Mouse (Mus musculus) testis, adult 10 weeks (tissue): ENCODE measurements around the gene Cd300lg. TPM values are rescaled to one million over a fixed set of nuclear protein-coding genes. Genes with fewer than 3 reads are reported as not detected.

Experiments used
- polyA plus RNA-seq: library from polyadenylated mRNA; stranded (reverse); fragments of 350-450 nt; fragmentation: Illumina TruSeq; extraction: RNeasy Lipid Tissue Mini Kit (QIAGEN cat#74804); gene quantifications from one replicate; pipeline ENCODE4 v1.2.3, GENCODE M21; 2014; ENCODE audit warnings: low read depth, low replicate concordance

Cd300lg gene
- polyA plus RNA-seq: 0.28 TPM

DNA sequence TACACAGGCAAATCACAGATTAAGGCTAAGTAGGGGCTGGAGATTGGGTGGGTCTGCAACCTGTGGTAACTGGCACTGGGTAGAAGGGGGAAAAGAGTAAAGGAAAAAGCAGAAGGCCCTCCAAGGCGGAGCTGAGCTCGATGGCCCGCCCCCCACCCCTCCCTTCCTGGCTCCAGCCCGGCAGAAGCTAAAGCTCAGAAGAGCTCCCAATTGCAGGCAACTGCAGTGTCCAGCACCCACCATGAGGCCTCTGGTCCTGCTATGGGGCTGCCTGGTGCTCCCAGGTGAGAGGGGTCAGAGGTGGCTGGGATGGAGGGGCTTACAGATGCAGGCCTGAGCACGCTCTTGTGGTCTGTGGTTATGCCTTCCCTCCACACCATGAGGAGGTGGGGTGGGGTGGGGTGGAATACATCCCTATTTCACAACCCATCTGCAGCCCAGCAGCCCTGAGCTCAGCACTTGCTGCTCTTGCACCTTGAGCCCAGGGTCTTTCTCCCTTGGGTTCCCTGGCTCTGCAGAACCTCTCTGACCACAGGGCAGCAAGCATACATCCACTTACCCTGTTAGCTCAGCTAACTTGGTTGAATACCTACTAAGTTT lies at the start of gene Cd300lg:
Cd300lg (plus strand) TSS at position 160 of the 600 bp plus-strand sequence.

DNA sequence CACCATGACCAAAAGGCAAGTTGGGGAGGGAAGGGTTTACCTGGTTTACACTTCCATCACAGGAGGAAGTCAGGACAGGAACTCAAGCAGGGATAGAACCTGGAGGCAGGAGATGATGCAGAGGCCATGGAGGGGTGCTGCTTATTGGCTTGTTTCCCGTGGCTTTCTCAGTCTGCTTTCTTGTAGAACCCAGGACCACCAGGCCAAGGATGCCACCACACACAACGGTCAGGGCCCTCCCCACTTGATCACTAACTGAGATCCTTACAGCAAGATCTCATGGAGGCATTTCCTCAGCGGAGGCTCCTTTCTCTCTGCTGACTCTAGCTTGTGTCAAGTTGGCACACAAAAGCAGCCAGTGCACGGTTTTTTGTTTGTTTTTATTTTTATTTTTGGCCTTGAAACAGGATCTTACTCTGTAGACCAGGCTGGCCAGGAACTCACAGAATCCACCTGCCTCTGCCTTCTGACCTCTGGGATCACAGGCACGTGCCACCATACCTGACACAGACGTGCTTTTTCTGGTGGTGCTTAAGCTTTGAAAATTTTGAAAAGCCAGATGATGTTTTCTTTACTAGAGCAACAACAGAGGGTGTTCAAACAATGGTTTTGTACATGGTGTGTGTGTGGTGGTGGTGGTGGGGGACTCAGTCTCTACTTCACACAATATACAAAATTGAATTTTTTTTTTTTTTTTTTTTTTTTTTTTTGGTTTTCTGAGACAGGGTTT lies 13.1 kb upstream of the Cd300lg start, which contains the start of gene Mpp3:
Mpp3 (minus strand) TSS at position 375 of the 730 bp plus-strand sequence.

DNA sequence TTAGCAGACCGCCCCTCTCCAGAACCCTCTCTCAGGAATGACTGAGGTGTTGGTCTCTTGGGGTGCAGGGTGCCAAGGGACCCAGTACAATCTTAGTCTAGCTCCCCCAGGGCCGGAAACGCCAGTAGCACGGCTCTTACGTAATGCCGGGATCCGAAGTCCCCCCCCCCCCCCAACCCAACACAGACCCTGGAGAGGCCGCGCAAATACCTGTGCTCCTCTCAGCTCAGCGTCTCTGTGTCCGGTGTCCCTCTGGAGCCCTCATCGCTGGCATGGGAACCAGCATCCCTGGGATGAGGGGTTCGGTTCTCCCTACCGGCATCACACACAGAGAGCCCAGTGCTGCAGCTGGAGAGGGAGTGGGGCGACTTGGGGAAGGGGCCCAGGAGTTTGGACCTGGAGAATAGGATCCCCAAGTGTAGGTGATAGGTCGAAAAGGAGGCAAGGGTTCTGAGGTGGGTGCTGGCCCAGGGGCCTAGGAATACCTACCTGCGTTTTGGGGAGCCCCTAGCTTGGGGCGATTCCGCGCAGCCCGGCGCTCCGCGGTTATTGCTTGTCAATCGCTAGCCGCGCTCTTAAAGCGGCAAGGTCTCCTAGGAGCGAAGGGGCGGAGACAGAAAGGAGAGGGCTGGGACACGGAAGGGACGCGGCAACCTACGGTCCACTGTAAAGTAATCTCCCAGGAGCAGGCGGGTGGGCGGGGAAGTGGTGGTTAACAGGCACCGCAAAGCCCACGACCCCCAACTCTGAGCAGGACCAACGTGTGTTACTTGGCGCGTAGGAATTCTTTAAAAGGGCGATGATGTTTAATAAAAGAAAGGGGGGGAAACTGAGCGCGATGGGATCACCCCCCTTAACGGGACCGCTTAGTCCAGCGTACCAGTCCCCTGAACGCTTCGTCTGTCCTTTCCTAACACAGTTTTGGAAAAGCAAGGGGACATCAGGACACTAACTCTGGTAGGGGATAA lies 46.9 kb downstream of the Cd300lg start, which contains the start of gene Mpp2:
Mpp2 (minus strand) TSS at position 585 of the 968 bp plus-strand sequence.

DNA sequence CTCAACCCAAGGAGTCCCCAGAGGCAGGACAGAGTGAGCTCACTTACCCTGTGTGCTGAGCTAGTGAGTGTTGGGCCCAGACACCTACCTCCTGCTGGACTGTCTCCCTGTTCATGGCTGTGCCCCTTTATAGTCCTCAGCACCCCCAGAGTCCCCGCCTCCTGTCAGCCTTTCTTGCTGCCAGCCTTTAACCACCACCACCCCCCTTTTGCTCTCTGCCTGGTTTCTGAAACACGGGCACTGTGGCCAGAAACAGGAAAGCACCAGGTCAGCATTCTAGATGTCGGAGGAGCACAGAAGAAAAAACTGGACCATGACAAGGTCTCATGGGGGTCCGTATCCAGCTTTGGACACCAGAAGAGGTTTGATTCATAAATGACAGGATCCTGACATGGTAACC lies 59.9 kb downstream of the Cd300lg start, which contains the start of gene Ppy:
Ppy (minus strand) TSS at position 101 of the 400 bp plus-strand sequence.

Other genes with a start within 250 kb of the Cd300lg start
- gene Meox1, start 147.1 kb upstream of the Cd300lg start, polyA plus RNA-seq: 1.6 TPM
- 0.76 TPM for gene Sost, start 74.5 kb upstream of the Cd300lg start, polyA plus RNA-seq
- 510 TPM for gene Cfap97d1, start 57.2 kb upstream of the Cd300lg start, polyA plus RNA-seq
- 10.6 TPM for gene Dusp3, start 54.5 kb upstream of the Cd300lg start, polyA plus RNA-seq
- 2.2 TPM for gene Mpp3, start 13.0 kb upstream of the Cd300lg start, polyA plus RNA-seq
- 0.10 TPM for gene Mpp2, start 47.0 kb downstream of the Cd300lg start, polyA plus RNA-seq
- not detected for gene Ppy, start 59.8 kb downstream of the Cd300lg start, polyA plus RNA-seq
- not detected for gene Pyy, start 66.3 kb downstream of the Cd300lg start, polyA plus RNA-seq
- not detected for gene Nags, start 104.0 kb downstream of the Cd300lg start, polyA plus RNA-seq
- 1.8 TPM for gene Tmem101, start 114.9 kb downstream of the Cd300lg start, polyA plus RNA-seq
- gene Lsm12, start 143.8 kb downstream of the Cd300lg start, polyA plus RNA-seq: 75.9 TPM
- gene G6pc3, start 148.1 kb downstream of the Cd300lg start, polyA plus RNA-seq: 7.8 TPM
- 0.43 TPM for gene Hdac5, start 188.7 kb downstream of the Cd300lg start, polyA plus RNA-seq
- 2.6 TPM for gene BC030867, start 207.4 kb downstream of the Cd300lg start, polyA plus RNA-seq
- gene Asb16, start 227.2 kb downstream of the Cd300lg start, polyA plus RNA-seq: 0.07 TPM
- 6.2 TPM for gene Tmub2, start 243.4 kb downstream of the Cd300lg start, polyA plus RNA-seq